Mouse (Mus musculus) hindbrain, postnatal 0 days (tissue): ENCODE measurements at regions not wholly inside any gene's neighbourhood (a gene's known extent, or its start where the extent isn't known, plus 50 kb on each side); places are given as distances from the start of the nearest gene placed in this dataset.

ENCODE experiments used
- ATAC-seq: fragments of 200-750 bp; cut with Nextera tagmentation; 2 replicates; pipeline ENCODE4 v1.8.0; 2017; ENCODE audit warnings: mild to moderate bottlenecking, moderate TSS enrichment, moderate library complexity
- DNase-seq: peaks from one replicate; pipeline ENCODE4 v3.0.0-alpha.2; 2015; ENCODE audit warnings: low spot score
- H3K27ac ChIP-seq: fragments of 300-500 bp; sonication (generic); 2 replicates; pipeline ENCODE4 v1.5.1; 2014; ENCODE audit warnings: mild to moderate bottlenecking
- H3K27me3 ChIP-seq: fragments of 300-500 bp; sonication (generic); 2 replicates; pipeline ENCODE4 v1.6.1; 2014; ENCODE audit warnings: low read length, mixed read lengths; ENCODE audit not compliant: insufficient read depth
- H3K36me3 ChIP-seq: fragments of 300-500 bp; sonication (generic); 2 replicates; pipeline ENCODE4 v1.6.1; 2014; ENCODE audit warnings: low read length, mixed read lengths; ENCODE audit not compliant: insufficient read depth
- H3K4me1 ChIP-seq: fragments of 300-500 bp; sonication (generic); 2 replicates; pipeline ENCODE4 v1.6.1; 2014; ENCODE audit warnings: antibody characterized with exemption, low read length, mixed read lengths; ENCODE audit not compliant: insufficient read depth
- H3K4me2 ChIP-seq: fragments of 300-500 bp; sonication (generic); 2 replicates; pipeline ENCODE4 v1.6.1; 2014; ENCODE audit warnings: low read depth, mild to moderate bottlenecking, low read length, moderate library complexity, mixed read lengths
- H3K4me3 ChIP-seq: fragments of 300-500 bp; sonication (generic); 2 replicates; pipeline ENCODE4 v1.5.1; 2014; ENCODE audit warnings: low read length
- H3K9ac ChIP-seq: fragments of 300-500 bp; sonication (generic); replicated peaks from 2 replicates; pipeline ENCODE4 v1.6.1; 2014; ENCODE audit warnings: mild to moderate bottlenecking, low read length, moderate library complexity, mixed read lengths
- H3K9me3 ChIP-seq: fragments of 300-500 bp; sonication (generic); 2 replicates; pipeline ENCODE4 v1.6.1; 2016; ENCODE audit warnings: low read length, mixed read lengths
- CTCF ChIP-seq: IDR thresholded peaks from 2 replicates; pipeline ENCODE4 v1.5.1; 2016; ENCODE audit warnings: antibody characterized with exemption, control low read depth, low read depth
- WGBS: fragments of 180-500 bp; shearing (Covaris S2); extraction: QIAGEN DNeasy Blood & Tissue Kit; methylation state at CpG from one replicate; pipeline ENCODE4 v1.1.7; 2014; 5-methylcytosine and 5-hydroxymethylcytosine counted together

- no peaks in the 10 kb centered on the region for H3K27me3 ChIP-seq
- H3K36me3 ChIP-seq, result no peaks in the 10 kb centered on the region
- H3K4me3 ChIP-seq, result no peak overlapping the region
- no peaks in the 10 kb centered on the region for H3K9me3 ChIP-seq
- WGBS, result 86% methylated on average over 10 of the region's 10 CpGs
- H3K4me2 ChIP-seq, result no peak overlapping the region
- no peaks in the 10 kb centered on the region for H3K4me1 ChIP-seq
- no peak for DNase-seq
- no peak for TF ChIP-seq CTCF
- ATAC-seq, result no peak
- no peak overlapping the region for H3K9ac ChIP-seq
- no peak overlapping the region for H3K27ac ChIP-seq
These were observed 221.9 kb upstream of the Nmur2 start for GRCm38 (mm10) chr11:56262726-56263125.

DNA sequence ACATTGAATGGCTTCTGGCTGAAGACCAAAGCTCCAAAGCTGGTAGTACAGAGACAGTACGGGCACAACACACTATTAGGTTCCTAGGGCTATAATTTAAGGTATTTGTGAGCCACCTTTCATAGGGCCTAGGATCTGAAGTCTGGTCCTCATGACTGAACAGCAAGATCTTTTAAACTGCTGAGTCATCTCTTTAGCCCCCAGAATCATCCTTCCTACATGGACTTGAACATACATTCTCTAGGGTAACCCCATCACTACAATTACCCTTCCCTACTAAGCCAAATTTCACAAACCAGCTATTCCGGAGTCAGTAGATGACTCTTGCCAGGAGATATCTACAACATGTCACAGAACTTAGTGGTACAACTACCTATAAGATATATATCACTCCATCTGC, 215.5 kb upstream of the Nmur2 start:
- WGBS, result 80% methylated on average over 2 of the region's 2 CpGs
- no peak overlapping the region for H3K27ac ChIP-seq
- ATAC-seq (no peak), DNase-seq (no peak)
- H3K36me3 ChIP-seq, result no peaks in the 10 kb centered on the region
- H3K4me3 ChIP-seq, result no peak overlapping the region
- H3K27me3 ChIP-seq, result no peaks in the 10 kb centered on the region
- H3K9ac ChIP-seq, result no peak overlapping the region
- no peak overlapping the region for H3K4me2 ChIP-seq
- H3K4me1 ChIP-seq, result no peaks in the 10 kb centered on the region
- no peak for TF ChIP-seq CTCF
- H3K9me3 ChIP-seq, result no peaks in the 10 kb centered on the region

DNA sequence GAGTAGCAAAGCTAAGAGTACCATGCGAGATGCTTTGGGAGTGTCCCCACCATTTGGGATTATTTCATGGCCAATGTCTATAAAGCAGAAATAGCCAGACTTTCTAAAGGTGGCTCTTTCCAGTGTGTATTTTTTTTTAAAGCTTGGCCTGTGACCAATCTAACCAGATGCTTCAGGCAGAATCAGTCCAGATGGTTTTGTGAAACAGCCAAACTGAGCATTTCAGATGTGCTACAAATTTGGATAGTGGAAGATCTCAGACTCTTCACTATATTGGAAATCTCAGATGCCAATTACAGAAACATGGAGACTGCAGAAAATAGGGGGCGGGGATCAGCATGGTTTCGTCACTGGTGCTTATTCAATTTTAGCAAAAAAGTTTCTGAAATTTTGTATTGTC, 213.6 kb upstream of the Nmur2 start:
- H3K9me3 ChIP-seq, result no peaks in the 10 kb centered on the region
- H3K27ac ChIP-seq, result no peak overlapping the region
- WGBS, result 87% methylated on average over 3 of the region's 3 CpGs
- H3K4me2 ChIP-seq, result no peak overlapping the region
- H3K4me1 ChIP-seq, result no peaks in the 10 kb centered on the region
- no peaks in the 10 kb centered on the region for H3K36me3 ChIP-seq
- ATAC-seq (no peak), DNase-seq (no peak)
- no peaks in the 10 kb centered on the region for H3K27me3 ChIP-seq
- no peak overlapping the region for H3K9ac ChIP-seq
- no peak overlapping the region for H3K4me3 ChIP-seq
- TF ChIP-seq CTCF, result no peak

DNA sequence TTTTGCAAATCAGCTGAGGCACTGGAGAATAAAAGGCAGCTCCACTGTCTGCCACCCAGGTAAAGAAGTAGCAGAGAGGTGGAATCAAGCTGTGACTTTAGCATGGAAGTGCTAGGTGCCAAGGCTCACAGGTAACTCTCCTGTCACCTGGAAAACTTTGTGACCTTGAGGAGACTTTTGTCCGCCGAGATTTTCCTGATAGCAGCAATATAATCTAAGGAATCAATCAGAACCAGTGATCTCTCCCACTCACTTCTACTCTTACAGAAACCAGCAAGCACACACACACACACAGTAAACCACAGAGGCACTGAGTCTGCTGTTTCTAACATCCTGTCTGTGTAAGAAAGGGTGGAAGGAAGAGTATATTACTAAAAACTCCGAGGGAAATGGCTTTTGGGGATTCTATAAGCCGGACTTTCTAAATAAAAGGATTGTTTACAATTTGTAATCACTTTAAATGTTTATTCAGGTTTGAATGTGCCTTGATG, 206.6 kb upstream of the Nmur2 start:
- no peak for DNase-seq
- Histone ChIP-seq H3K36me3 (no peaks in the 10 kb centered on the region), H3K27ac (peak overlapping the region; percentile 56; the same call in 1 of the 2 replicates), H3K9ac (no peak overlapping the region), H3K4me1 (peaks cover 12% of the 10 kb centered on the region), H3K27me3 (no peaks in the 10 kb centered on the region), H3K4me3 (no peak overlapping the region), H3K4me2 (no peak overlapping the region), H3K9me3 (no peaks in the 10 kb centered on the region)
- 24% methylated on average over 4 of the region's 4 CpGs for WGBS
- no peak for TF ChIP-seq CTCF
- peak; percentile 32; the same call in 1 of the 2 replicates for ATAC-seq

DNA sequence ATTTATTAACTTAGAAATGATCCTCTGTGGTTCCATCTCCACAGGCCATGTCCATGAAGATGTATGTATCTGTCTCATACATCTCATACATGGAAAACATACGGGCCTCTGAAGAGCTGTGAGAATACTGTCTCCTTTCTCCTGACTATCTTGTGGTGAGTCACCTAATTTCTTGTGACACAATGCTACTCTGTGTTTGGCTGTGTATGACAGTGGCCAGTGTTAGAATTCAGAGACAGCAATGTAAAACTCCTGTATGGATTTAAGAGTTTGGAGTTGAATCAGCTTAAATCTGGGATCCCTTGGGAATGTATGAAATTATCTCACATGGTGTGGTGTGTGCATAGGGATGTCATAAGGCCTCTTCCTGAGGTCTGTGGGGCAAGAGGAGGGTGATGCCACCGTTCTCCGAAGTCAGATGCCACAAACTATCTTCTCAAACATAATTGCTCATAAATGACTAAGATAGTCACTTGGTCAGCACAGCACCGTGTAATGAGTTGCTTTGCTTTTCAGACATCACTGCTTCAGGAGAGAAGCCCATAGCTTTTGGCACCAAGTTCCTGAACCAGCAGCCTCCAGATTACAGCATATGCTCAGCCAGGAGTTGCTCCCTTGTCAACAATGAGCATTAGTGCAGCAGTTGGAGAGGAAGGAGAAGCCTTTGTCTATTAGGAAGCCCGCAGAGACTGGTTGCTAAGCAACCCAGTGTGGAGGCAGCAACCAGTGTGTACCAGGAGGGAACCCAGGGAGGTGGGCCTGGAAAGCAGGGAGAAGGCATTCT, 205.9 kb upstream of the Nmur2 start:
- DNase-seq, result peak; percentile 89
- Histone ChIP-seq H3K4me1 (peaks cover 12% of the 10 kb centered on the region), H3K4me3 (no peak overlapping the region), H3K9ac (no peak overlapping the region), H3K27ac (peak overlapping the region; percentile 56), H3K36me3 (no peaks in the 10 kb centered on the region), H3K4me2 (no peak overlapping the region), H3K9me3 (no peaks in the 10 kb centered on the region), H3K27me3 (no peaks in the 10 kb centered on the region)
- 15% methylated on average over 5 of the region's 5 CpGs for WGBS
- TF ChIP-seq CTCF, result no peak
- ATAC-seq, result peak; percentile 96

DNA sequence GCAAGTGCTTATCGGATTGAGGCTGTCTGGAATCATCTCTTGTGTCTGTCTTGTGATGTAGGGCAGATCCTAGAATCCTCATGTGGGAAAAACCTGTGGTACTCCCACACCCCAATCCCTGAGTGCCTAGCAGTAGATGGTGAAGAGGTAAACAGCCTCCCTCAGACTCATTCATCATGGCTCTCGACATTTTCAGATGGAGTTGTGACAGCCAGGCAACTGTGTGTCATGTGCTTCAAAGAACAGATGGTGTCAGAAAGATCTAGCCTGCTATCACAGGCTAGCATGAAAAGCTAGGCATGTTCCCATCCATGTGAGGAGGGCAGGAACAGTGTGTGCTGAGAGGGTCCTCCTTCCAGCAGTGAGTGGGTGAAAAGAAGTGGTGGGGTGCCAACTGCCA, 204.1 kb upstream of the Nmur2 start:
- Histone ChIP-seq H3K9ac (no peak overlapping the region), H3K4me1 (peaks cover 12% of the 10 kb centered on the region), H3K9me3 (no peaks in the 10 kb centered on the region), H3K4me2 (no peak overlapping the region), H3K27ac (no peak overlapping the region), H3K4me3 (no peak overlapping the region), H3K27me3 (no peaks in the 10 kb centered on the region), H3K36me3 (no peaks in the 10 kb centered on the region)
- TF ChIP-seq CTCF, result no peak
- WGBS, result 80% methylated on average over 2 of the region's 2 CpGs
- DNase-seq, result no peak
- no peak for ATAC-seq

- ATAC-seq (no peak), DNase-seq (peak; percentile 46)
- Histone ChIP-seq H3K4me1 (peaks cover 12% of the 10 kb centered on the region), H3K36me3 (no peaks in the 10 kb centered on the region), H3K27me3 (no peaks in the 10 kb centered on the region), H3K4me3 (no peak overlapping the region), H3K9ac (no peak overlapping the region), H3K27ac (no peak overlapping the region), H3K4me2 (no peak overlapping the region), H3K9me3 (no peaks in the 10 kb centered on the region)
- 51% methylated on average over 8 of the region's 8 CpGs for WGBS
- TF ChIP-seq CTCF, result no peak
These were observed 202.6 kb upstream of the Nmur2 start for GRCm38 (mm10) chr11:56243447-56243846.
